Mouse (Mus musculus): ENCODE measurements around the gene Cd3e.

The Cd3e gene

DNA sequence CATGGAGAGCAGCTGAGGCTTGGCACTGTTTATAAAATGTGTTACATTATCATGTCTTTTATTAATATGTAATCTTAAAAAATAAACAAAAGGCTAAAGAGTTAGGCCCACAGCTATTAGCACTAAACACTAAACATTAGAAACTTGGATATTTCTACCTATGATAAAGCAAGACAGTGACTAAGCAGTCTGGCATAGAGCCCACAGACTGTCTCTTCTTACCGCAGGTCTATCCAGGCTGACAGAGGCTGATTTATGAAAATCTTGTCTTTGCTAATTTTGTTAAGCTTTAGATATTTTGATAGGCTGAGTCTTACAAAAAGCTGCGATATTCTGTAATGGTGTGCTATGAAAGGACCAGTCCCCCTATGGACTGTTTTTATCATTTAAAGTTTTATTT is 16.2 kb downstream of the Cd3e start:
- TF ChIP-seq NANOG (IDR thresholded peaks at IDR 0.05; ENCODE audit: borderline replicate concordance, low read length) (no peak), CTCF (conservative IDR thresholded peaks at IDR 0.05; ENCODE audit: low read length) (no peak), POU5F1 (IDR thresholded peaks at IDR 0.05; ENCODE audit: borderline replicate concordance, low read length) (no peak)
- Histone ChIP-seq H3K4me1 (replicated peaks; ENCODE audit: low read depth, low read length) (0 out of 2 replicates have a peak, but pooled peaks cover 4% of the 10 kb centered on the region), H3K4me3 (replicated peaks; ENCODE audit: low read length) (no peak overlapping the region), H3K36me3 (ENCODE audit: insufficient read depth, low read length) (no peaks in the 10 kb centered on the region), H3K27me3 (ENCODE audit: insufficient read depth, low read length) (0 out of 2 replicates have a peak, but pooled peaks cover under 1% of the 10 kb centered on the region), H3K9me3 (ENCODE audit: low read length) (no peaks in the 10 kb centered on the region)

DNA sequence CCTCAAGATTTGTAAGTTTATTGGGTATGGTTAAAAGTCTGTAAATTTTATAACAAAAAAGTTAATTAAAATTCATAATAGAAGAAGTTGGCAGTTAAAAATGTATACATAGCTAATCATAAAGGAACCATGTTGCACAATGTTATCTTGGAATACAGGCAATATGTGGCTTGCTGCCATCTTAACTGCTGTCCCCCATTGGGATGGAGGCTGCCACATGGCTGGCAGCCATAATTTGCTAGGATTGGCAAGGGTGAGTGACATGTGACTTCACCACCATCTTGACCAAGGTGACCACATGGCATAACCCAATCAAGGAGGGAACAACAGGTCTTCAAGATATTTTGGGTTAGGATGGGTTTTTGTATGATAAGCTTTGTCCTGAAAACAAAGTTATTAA is 17.2 kb downstream of the Cd3e start:
- Histone ChIP-seq H3K9me3 (ENCODE audit: low read length) (no peaks in the 10 kb centered on the region), H3K27me3 (ENCODE audit: insufficient read depth, low read length) (no peaks in the 10 kb centered on the region), H3K4me1 (replicated peaks; ENCODE audit: low read depth, low read length) (0 out of 2 replicates have a peak, but pooled peaks cover 4% of the 10 kb centered on the region), H3K4me3 (replicated peaks; ENCODE audit: low read length) (no peak overlapping the region), H3K36me3 (ENCODE audit: insufficient read depth, low read length) (no peaks in the 10 kb centered on the region)
- TF ChIP-seq POU5F1 (IDR thresholded peaks at IDR 0.05; ENCODE audit: borderline replicate concordance, low read length) (no peak), NANOG (IDR thresholded peaks at IDR 0.05; ENCODE audit: borderline replicate concordance, low read length) (no peak), CTCF (conservative IDR thresholded peaks at IDR 0.05; ENCODE audit: low read length) (no peak)

DNA sequence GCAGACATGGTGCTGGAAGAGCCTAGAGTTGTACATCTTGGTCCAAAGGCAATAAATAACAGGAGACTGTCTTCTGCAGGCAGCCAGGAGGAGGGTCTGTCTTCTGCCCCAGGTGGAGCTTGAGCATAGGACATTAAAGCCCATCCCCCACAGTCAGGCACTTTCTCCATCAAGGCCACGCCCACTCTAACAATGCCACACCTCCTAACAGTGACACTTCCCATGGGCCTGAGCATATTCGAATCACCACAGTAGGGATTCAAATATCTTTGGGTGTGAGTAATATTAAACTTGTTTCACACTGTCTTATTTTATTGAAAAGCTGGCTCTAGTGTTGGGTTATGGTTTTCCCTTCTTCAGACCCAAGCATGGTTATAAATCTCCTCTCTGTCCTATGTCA is 17.6 kb downstream of the Cd3e start:
- Histone ChIP-seq H3K27me3 (ENCODE audit: insufficient read depth, low read length) (no peaks in the 10 kb centered on the region), H3K9me3 (ENCODE audit: low read length) (no peaks in the 10 kb centered on the region), H3K36me3 (ENCODE audit: insufficient read depth, low read length) (no peaks in the 10 kb centered on the region), H3K4me3 (replicated peaks; ENCODE audit: low read length) (no peak overlapping the region), H3K4me1 (replicated peaks; ENCODE audit: low read depth, low read length) (0 out of 2 replicates have a peak, but pooled peaks cover 4% of the 10 kb centered on the region)
- TF ChIP-seq NANOG (IDR thresholded peaks at IDR 0.05; ENCODE audit: borderline replicate concordance, low read length) (no peak), POU5F1 (IDR thresholded peaks at IDR 0.05; ENCODE audit: borderline replicate concordance, low read length) (no peak)

DNA sequence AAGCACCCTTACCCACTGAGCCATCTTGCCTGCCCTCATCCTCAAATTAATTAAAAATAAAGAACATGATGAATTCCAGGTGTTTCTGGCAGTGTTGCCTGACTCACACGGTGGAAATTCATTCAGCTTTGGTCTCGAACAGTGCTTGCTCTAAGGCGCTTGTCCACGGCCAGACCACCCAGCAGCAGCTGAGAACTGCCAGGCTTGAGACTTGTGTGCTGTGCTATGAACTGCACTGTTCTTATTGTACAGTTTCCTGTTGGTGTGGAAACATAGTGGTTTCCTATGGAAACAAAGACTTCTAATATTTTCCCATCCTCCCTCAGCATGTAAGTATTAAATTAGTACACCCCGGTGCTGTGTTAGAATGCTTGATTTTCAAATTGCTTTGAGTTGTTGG is 22.5 kb downstream of the Cd3e start:
- no peak for TF ChIP-seq POU5F1 (IDR thresholded peaks at IDR 0.05; ENCODE audit: borderline replicate concordance, low read length)
- TF ChIP-seq CTCF (conservative IDR thresholded peaks at IDR 0.05; ENCODE audit: low read length): no peak
- TF ChIP-seq NANOG (IDR thresholded peaks at IDR 0.05; ENCODE audit: borderline replicate concordance, low read length): no peak
- H3K4me3 ChIP-seq (replicated peaks; ENCODE audit: low read length): no peak overlapping the region
- H3K27me3 ChIP-seq (ENCODE audit: insufficient read depth, low read length): no peaks in the 10 kb centered on the region
- peaks cover 11% of the 10 kb centered on the region; the same call in 1 of the 2 replicates for H3K4me1 ChIP-seq (replicated peaks; ENCODE audit: low read depth, low read length)
- H3K36me3 ChIP-seq (ENCODE audit: insufficient read depth, low read length): no peaks in the 10 kb centered on the region
- no peaks in the 10 kb centered on the region for H3K9me3 ChIP-seq (ENCODE audit: low read length)

DNA sequence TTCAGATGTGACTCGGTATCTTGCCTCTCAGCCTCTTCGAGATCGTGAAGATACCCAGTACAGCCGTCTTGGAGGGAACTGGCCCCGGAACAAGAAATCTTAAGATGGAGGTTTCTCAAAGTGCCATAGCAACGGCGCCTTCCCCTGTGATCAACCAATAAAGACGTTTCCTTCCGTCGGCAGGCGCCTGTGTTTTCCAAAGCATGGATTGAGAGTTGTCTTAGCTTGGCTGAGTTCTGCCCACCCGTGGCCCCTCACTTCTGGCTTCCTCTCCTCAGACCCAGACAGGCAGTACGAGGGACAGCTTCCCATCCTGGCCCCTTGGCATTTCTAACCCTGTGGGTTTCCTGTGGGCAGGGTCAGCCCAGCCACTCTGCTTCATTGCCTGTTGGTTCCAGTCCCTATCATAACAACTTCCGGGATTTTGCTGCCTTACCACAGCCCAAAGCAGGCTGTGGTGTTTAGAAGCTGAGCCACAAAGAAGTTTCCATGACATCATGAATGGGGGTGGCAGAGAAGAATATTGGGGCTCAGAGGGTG is 23.1 kb downstream of the Cd3e start:
- H3K9me3 ChIP-seq (ENCODE audit: low read length): no peaks in the 10 kb centered on the region
- no peak overlapping the region for H3K4me3 ChIP-seq (replicated peaks; ENCODE audit: low read length)
- peaks cover 7% of the 10 kb centered on the region; the same call in 1 of the 2 replicates for H3K4me1 ChIP-seq (replicated peaks; ENCODE audit: low read depth, low read length)
- TF ChIP-seq CTCF (conservative IDR thresholded peaks at IDR 0.05; ENCODE audit: low read length) (no peak), NANOG (IDR thresholded peaks at IDR 0.05; ENCODE audit: borderline replicate concordance, low read length) (no peak), POU5F1 (IDR thresholded peaks at IDR 0.05; ENCODE audit: borderline replicate concordance, low read length) (no peak)
- no peaks in the 10 kb centered on the region for H3K36me3 ChIP-seq (ENCODE audit: insufficient read depth, low read length)
- no peaks in the 10 kb centered on the region for H3K27me3 ChIP-seq (ENCODE audit: insufficient read depth, low read length)

DNA sequence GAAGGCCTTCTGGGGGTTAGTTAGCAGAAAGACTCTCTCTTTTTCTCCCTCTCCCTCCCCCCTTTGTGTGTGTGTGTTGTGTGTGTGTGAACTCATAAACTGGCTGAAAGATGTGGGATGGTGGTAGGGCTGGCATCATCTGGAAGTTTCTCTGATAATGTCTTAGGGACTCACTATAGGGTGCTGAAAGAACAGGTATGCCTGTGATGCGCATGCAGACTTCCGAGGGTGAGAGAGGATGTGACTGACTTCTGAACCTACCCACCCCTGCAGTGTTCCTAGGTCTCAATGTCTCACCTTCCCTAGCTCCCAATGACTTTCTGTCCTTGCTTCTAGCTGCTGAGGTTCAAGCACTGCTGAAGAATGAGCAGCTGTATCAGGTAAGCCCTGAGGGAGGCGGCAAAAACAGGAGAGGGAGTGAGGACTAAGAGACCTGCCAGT is 23.7 kb downstream of the Cd3e start:
- Histone ChIP-seq H3K36me3 (ENCODE audit: insufficient read depth, low read length) (no peaks in the 10 kb centered on the region), H3K4me1 (replicated peaks; ENCODE audit: low read depth, low read length) (peaks cover 7% of the 10 kb centered on the region; the same call in 1 of the 2 replicates), H3K27me3 (ENCODE audit: insufficient read depth, low read length) (no peaks in the 10 kb centered on the region), H3K9me3 (ENCODE audit: low read length) (no peaks in the 10 kb centered on the region), H3K4me3 (replicated peaks; ENCODE audit: low read length) (no peak overlapping the region)
- TF ChIP-seq CTCF (conservative IDR thresholded peaks at IDR 0.05; ENCODE audit: low read length): no peak
- TF ChIP-seq POU5F1 (IDR thresholded peaks at IDR 0.05; ENCODE audit: borderline replicate concordance, low read length): no peak
- TF ChIP-seq NANOG (IDR thresholded peaks at IDR 0.05; ENCODE audit: borderline replicate concordance, low read length): no peak

DNA sequence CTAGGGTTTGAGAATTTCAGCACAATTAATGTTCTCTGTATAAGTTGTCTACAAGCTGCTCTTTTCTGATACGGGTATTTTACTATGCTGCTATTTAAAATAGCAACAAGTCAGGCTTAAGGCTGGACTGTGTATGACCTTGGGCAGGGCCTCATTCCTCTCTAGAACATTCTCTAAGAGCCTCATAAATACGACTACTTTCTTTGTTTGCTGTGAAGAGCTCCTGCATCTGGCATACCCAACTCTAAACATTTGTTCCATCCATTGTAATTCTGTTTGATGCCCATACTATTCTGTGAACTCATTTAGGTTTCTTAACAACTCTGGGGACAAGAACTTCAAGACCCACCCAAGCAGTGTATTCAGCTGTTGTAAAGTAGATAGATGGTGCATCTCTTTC is 26.4 kb downstream of the Cd3e start:
- no peaks in the 10 kb centered on the region for H3K27me3 ChIP-seq (ENCODE audit: insufficient read depth, low read length)
- no peaks in the 10 kb centered on the region for H3K36me3 ChIP-seq (ENCODE audit: insufficient read depth, low read length)
- TF ChIP-seq NANOG (IDR thresholded peaks at IDR 0.05; ENCODE audit: borderline replicate concordance, low read length) (no peak), CTCF (conservative IDR thresholded peaks at IDR 0.05; ENCODE audit: low read length) (no peak), POU5F1 (IDR thresholded peaks at IDR 0.05; ENCODE audit: borderline replicate concordance, low read length) (no peak)
- peaks cover 7% of the 10 kb centered on the region; the same call in 1 of the 2 replicates for H3K4me1 ChIP-seq (replicated peaks; ENCODE audit: low read depth, low read length)
- no peaks in the 10 kb centered on the region for H3K9me3 ChIP-seq (ENCODE audit: low read length)
- no peak overlapping the region for H3K4me3 ChIP-seq (replicated peaks; ENCODE audit: low read length)

DNA sequence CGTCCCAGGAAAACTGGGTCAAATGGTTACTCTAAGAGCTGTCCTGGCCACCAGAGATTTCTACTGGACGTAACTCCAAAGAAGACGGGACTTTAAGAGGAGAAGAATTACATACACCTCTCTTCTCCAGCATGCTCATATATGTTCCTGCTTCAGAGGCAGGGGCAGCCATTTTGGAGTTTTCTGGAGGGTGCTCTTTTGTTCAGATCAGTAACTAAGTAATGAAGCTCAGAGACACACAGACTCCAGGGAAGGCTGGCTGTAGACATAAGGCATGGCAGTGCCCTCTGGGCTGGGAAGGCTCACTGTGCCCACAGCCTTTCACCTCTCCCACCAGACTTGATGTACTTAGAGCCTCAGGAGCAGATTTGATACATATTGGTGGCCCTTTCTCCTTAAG is 26.9 kb downstream of the Cd3e start:
- no peaks in the 10 kb centered on the region for H3K36me3 ChIP-seq (ENCODE audit: insufficient read depth, low read length)
- TF ChIP-seq CTCF (conservative IDR thresholded peaks at IDR 0.05; ENCODE audit: low read length) (no peak), NANOG (IDR thresholded peaks at IDR 0.05; ENCODE audit: borderline replicate concordance, low read length) (no peak), POU5F1 (IDR thresholded peaks at IDR 0.05; ENCODE audit: borderline replicate concordance, low read length) (no peak)
- H3K4me1 ChIP-seq (replicated peaks; ENCODE audit: low read depth, low read length): peaks cover 7% of the 10 kb centered on the region; the same call in 1 of the 2 replicates
- H3K9me3 ChIP-seq (ENCODE audit: low read length): no peaks in the 10 kb centered on the region
- H3K27me3 ChIP-seq (ENCODE audit: insufficient read depth, low read length): no peaks in the 10 kb centered on the region
- no peak overlapping the region for H3K4me3 ChIP-seq (replicated peaks; ENCODE audit: low read length)

DNA sequence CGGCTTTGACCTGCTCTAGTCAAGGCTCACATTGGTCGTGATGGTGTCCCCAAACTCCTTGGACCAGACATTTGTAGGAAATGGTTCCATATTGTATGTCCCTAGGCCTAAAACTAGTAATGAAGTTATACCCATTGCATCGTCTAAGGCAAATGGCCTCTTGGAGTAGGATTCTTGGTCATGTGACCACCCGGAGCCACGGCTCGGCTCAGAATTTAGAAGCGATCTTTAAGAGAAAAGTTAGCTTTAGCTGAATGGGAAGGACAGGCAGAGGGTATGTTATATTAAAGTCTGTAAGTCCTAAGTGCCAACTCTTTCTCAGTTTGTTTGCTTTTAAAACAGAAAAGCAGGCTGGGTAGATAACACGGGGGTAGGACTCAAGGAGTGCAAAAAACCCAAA is 27.3 kb downstream of the Cd3e start:
- TF ChIP-seq CTCF (conservative IDR thresholded peaks at IDR 0.05; ENCODE audit: low read length) (no peak), NANOG (IDR thresholded peaks at IDR 0.05; ENCODE audit: borderline replicate concordance, low read length) (no peak), POU5F1 (IDR thresholded peaks at IDR 0.05; ENCODE audit: borderline replicate concordance, low read length) (no peak)
- H3K9me3 ChIP-seq (ENCODE audit: low read length): no peaks in the 10 kb centered on the region
- H3K4me1 ChIP-seq (replicated peaks; ENCODE audit: low read depth, low read length): peaks cover 7% of the 10 kb centered on the region; the same call in 1 of the 2 replicates
- H3K27me3 ChIP-seq (ENCODE audit: insufficient read depth, low read length): no peaks in the 10 kb centered on the region
- H3K36me3 ChIP-seq (ENCODE audit: insufficient read depth, low read length): no peaks in the 10 kb centered on the region
- H3K4me3 ChIP-seq (replicated peaks; ENCODE audit: low read length): no peak overlapping the region
